46 mouse cellular contexts compared by ENCODE assay signal in genomic region chr9:57219511-57219910, GRCm38 (mm10). TPM values are rescaled to one million over a fixed set of nuclear protein-coding genes. Genes with fewer than 3 reads are reported as not detected.
"Had no signal": no experiment of that assay in that cellular context is flagged by ENCODE, and none has a peak within 500 bp of the region (broad histone marks: within the 10 kb centered on the region; RNA-seq: fewer than 3 reads in every experiment).

No protein-coding gene starts in this region.

- H3K9me3 ChIP-seq: limb, embryonic 12.5 days; limb, embryonic 13.5 days; limb, embryonic 15.5 days; liver, embryonic 12.5 days; liver, embryonic 13.5 days; liver, embryonic 15.5 days; lung, embryonic 15.5 days; midbrain, embryonic 10.5 days; midbrain, embryonic 12.5 days; midbrain, embryonic 13.5 days; midbrain, embryonic 15.5 days; neural tube, embryonic 12.5 days; neural tube, embryonic 13.5 days had no signal

- H3K36me3 ChIP-seq: limb, embryonic 12.5 days; limb, embryonic 13.5 days; limb, embryonic 15.5 days; liver, embryonic 12.5 days; liver, embryonic 13.5 days; liver, embryonic 15.5 days; lung, embryonic 15.5 days; midbrain, embryonic 10.5 days; midbrain, embryonic 12.5 days; midbrain, embryonic 13.5 days; midbrain, embryonic 15.5 days; neural tube, embryonic 12.5 days; neural tube, embryonic 13.5 days had no signal

- H3K4me2 ChIP-seq: limb, embryonic 12.5 days; limb, embryonic 13.5 days; limb, embryonic 15.5 days; liver, embryonic 11.5 days; liver, embryonic 12.5 days; liver, embryonic 13.5 days; liver, embryonic 15.5 days; lung, embryonic 14.5 days; lung, embryonic 15.5 days; midbrain, embryonic 11.5 days; midbrain, embryonic 12.5 days; midbrain, embryonic 13.5 days; midbrain, embryonic 15.5 days; neural tube, embryonic 12.5 days; neural tube, embryonic 13.5 days had no signal

- ATAC-seq: liver, embryonic 12.5 days; lung, postnatal 0 days; midbrain, embryonic 13.5 days; midbrain, embryonic 15.5 days; midbrain, embryonic 16.5 days had no signal

- H3K9ac ChIP-seq: limb, embryonic 12.5 days; limb, embryonic 13.5 days; limb, embryonic 15.5 days; liver, embryonic 12.5 days; liver, embryonic 13.5 days; liver, embryonic 14.5 days; liver, embryonic 15.5 days; lung, embryonic 14.5 days; lung, embryonic 15.5 days; midbrain, embryonic 12.5 days; midbrain, embryonic 13.5 days; midbrain, embryonic 15.5 days; neural tube, embryonic 12.5 days; neural tube, embryonic 13.5 days had no signal

- H3K4me3 ChIP-seq: limb, embryonic 12.5 days; limb, embryonic 13.5 days; limb, embryonic 15.5 days; liver, embryonic 12.5 days; liver, embryonic 13.5 days; liver, embryonic 15.5 days; lung, embryonic 15.5 days; megakaryocyte, embryonic 14.5 days; midbrain, embryonic 10.5 days; midbrain, embryonic 12.5 days; midbrain, embryonic 13.5 days; midbrain, embryonic 15.5 days; myocyte; neural tube, embryonic 12.5 days; neural tube, embryonic 13.5 days had no signal

- H3K27me3 ChIP-seq: limb, embryonic 12.5 days; limb, embryonic 13.5 days; limb, embryonic 15.5 days; liver, embryonic 13.5 days; liver, embryonic 15.5 days; lung, embryonic 15.5 days; midbrain, embryonic 12.5 days; midbrain, embryonic 13.5 days; midbrain, embryonic 15.5 days; neural tube, embryonic 12.5 days; neural tube, embryonic 13.5 days had no signal

- H3K27ac ChIP-seq: limb, embryonic 12.5 days; limb, embryonic 13.5 days; limb, embryonic 15.5 days; liver, embryonic 12.5 days; liver, embryonic 13.5 days; liver, embryonic 14.5 days; liver, embryonic 15.5 days; lung, embryonic 15.5 days; macrophage; midbrain, embryonic 10.5 days; midbrain, embryonic 12.5 days; midbrain, embryonic 13.5 days; midbrain, embryonic 15.5 days; neural tube, embryonic 12.5 days; neural tube, embryonic 13.5 days had no signal

- DNase-seq: left cerebral cortex, postnatal 4 days; liver; liver, embryonic 13.5 days; lung, adult 18-20 months; lung, adult 2 months; lung, embryonic 14.5 days; lung, postnatal 10 days; lung, postnatal 14 days; lung, postnatal 36 days; lung, postnatal 4 days; midbrain, embryonic 14.5 days had no signal

- H3K4me1 ChIP-seq: limb, embryonic 12.5 days; limb, embryonic 13.5 days; limb, embryonic 15.5 days; liver, embryonic 12.5 days; liver, embryonic 15.5 days; lung, embryonic 15.5 days; midbrain, embryonic 10.5 days; midbrain, embryonic 12.5 days; midbrain, embryonic 13.5 days; midbrain, embryonic 15.5 days; neural tube, embryonic 12.5 days; neural tube, embryonic 13.5 days had no signal

RNA-seq across cellular contexts. Expression of gene Trcg1, which starts 16.8 kb away (rescaled TPM):
- total RNA-seq: left cerebral cortex, adult 8-10 months; left cerebral cortex, postnatal 10 days; left cerebral cortex, postnatal 14 days; left cerebral cortex, postnatal 25 days; left cerebral cortex, postnatal 36 days; left cerebral cortex, postnatal 4 days; megakaryocyte progenitor cell, adult 5-6 weeks; megakaryocyte, adult 5-6 weeks; megakaryocyte-erythroid progenitor cell, adult 5-6 weeks; midbrain, postnatal 0 days; monocyte, adult 5-6 weeks had no signal
- polyA plus RNA-seq: limb, embryonic 11.5 days; limb, embryonic 12.5 days; limb, embryonic 13.5 days; limb, embryonic 14.5 days; limb, embryonic 15.5 days; liver, embryonic 11.5 days; liver, embryonic 12.5 days; liver, embryonic 13.5 days; liver, embryonic 14.5 days; liver, embryonic 15.5 days; liver, embryonic 16.5 days; lung, adult 2 months; lung, embryonic 14.5 days; lung, embryonic 15.5 days; lung, embryonic 16.5 days; lung, postnatal 0 days; macrophage; midbrain, embryonic 10.5 days; midbrain, embryonic 11.5 days; midbrain, embryonic 12.5 days; midbrain, embryonic 13.5 days; midbrain, embryonic 14.5 days; midbrain, embryonic 15.5 days; midbrain, embryonic 16.5 days; midbrain, postnatal 0 days; myocyte; neural tube, embryonic 11.5 days; neural tube, embryonic 12.5 days; neural tube, embryonic 13.5 days had no signal
